Mouse (Mus musculus): Measurements from ENCODE around the gene Rbmx.

Rbmx gene

GRCm38 (mm10) chrX:57392367-57393246 lies at the start of gene Rbmx:
Gene Rbmx (minus strand): TSS chrX:57393036.
- peak; percentile 29 for DNase-seq (ENCODE audit: low spot score)

GRCm38 (mm10) chrX:57433897-57434296 lies 41.1 kb upstream of the Rbmx start:
- DNase-seq (ENCODE audit: low spot score) = no peak

GRCm38 (mm10) chrX:57431610-57432009 lies 38.8 kb upstream of the Rbmx start:
- DNase-seq (ENCODE audit: low spot score) = no peak

DNA sequence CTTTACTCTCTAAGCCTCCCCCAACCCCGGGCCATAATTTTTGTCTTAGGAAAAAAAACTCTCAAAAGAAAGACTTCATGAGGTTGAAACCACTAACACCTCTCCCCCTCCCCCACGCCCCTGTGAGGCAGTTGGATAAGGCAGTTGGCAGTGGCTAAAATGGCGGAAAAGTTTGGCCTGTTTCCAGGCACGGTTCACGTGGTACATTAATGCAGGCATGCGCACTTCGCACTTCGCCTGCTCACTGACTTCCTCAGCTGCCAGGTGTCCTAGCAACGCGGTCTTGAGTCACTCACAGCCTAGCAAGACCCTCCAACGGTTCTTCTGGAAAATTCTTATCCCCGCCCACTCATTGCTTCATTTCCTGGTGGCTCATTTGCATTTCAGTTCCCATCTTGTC lies 15.9 kb upstream of the Rbmx start, which contains the start of gene Gm364:
Gm364 (plus strand) TSS at position 386 of the 400 bp plus-strand sequence.
- DNase-seq (ENCODE audit: low spot score) = no peak

DNA sequence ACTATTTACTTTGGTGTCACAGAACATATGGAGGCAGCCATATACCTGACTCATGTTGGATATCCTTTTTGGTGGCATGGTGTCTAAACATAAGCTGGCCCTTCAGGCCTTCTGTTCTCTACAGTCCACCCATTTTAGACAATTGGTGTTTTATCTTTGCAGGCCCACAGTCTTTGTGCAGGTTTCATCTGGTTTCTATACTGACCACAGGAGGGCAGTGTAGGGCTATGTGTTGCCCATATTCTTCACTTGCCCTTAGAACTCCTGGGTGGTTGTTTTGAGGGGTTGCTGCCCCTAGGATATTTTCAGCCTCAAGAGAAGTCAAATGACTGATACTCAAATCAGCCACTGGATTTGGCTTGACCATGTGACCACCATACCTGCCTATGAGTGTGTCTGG lies 10.8 kb upstream of the Rbmx start:
- DNase-seq (ENCODE audit: low spot score) = no peak

GRCm38 (mm10) chrX:57401388-57401787 lies 8.6 kb upstream of the Rbmx start:
- no peak for DNase-seq (ENCODE audit: low spot score)

DNA sequence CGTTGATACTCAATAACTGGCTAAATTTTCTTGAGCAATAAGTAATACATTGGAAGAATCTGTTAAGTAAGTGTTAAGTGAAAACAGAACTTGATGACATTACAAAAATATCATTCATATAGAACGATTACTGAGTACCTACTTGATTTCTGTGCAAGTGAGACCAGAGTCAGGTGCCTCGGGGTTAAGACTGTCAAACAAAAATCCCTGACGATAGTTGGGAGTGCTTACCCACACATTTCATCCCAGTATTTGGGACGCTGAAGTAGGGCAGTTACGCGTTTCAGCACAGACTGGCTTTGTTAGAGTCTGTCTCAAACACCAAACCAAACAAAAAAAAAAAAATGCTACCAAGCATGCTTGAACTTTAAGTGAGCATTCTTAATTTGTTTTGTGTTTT lies 576 bp upstream of the Rbmx start:
- no peak for DNase-seq (ENCODE audit: low spot score)

- DNase-seq (ENCODE audit: low spot score) = no peak
Measured at GRCm38 (mm10) chrX:57380915-57381314, 11.9 kb downstream of the Rbmx start.

GRCm38 (mm10) chrX:57378579-57378978 lies 14.3 kb downstream of the Rbmx start:
- DNase-seq (ENCODE audit: low spot score) = no peak

DNA sequence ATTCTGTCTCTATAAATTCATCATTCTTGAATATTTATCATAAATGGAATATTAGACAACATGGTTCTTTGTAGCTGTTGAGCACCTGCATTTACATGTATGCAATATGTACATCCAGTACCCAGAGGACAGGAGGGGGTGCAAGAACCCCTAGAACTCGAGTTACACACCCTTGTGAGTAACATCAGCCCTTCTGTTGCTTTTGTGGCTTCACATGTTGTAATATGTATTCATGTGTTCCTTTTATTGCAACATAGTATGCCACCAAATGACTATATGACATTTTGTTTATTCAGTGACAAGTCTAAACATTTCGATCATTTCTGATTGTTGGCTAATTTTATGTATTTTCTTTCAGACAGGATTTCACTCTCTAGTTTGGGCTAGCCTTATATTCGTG lies 15.7 kb downstream of the Rbmx start:
- no peak for DNase-seq (ENCODE audit: low spot score)

DNA sequence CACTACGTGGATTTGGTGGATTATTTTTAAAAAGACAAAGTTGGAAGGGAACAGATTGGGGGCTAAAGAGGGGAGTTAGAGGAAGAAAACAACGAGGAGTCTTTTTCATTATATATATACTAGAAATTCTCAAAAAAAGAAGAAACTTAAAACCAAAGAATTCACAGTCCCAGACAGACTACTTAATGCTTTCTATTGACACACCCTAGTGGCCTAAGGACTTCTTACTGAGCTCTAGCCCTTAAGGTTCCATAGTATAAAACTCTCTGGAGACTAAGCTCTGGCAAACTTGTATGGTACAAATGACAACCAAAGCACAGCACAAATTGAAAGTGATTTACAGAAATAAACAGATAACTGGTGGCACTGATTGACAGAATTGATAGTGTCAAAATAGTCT lies 18.8 kb downstream of the Rbmx start:
- DNase-seq (ENCODE audit: low spot score) = no peak

GRCm38 (mm10) chrX:57373543-57373942 lies 19.3 kb downstream of the Rbmx start:
- DNase-seq (ENCODE audit: low spot score) = no peak

GRCm38 (mm10) chrX:57372965-57373364 lies 19.9 kb downstream of the Rbmx start:
- DNase-seq (ENCODE audit: low spot score) = no peak

DNA sequence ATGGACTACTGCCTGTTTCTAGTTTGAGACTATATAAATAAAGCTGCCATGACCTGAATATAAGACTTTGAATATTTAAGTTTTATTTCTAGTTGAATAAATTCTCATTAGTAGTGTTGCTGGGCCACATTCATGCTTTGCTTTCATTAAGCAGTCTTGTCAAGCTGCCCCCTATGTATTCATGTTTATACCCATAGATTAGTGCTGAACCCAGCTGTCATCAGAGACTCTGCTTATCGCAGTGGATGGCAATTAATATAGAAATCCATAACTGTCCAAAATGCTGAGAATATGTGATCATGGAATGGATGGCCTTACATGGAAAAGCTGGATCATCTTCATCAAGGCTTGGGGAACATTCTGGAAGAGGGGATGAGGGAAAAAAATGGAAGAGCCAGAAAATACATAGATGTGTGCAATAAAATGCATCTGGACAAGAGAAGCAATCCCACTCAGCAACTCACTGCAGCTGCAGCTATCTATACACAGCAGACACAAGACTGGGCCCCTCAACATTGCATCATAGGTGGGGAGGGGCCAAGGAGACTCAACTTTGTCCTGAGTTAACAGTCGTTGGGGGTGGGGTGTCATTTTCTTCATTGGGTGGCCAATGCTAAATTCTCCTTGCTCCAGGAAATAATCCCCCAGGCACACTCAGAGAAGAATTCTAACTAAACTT lies 27.8 kb downstream of the Rbmx start:
- no peak for DNase-seq (ENCODE audit: low spot score)

- no peak for DNase-seq (ENCODE audit: low spot score)
Measured at GRCm38 (mm10) chrX:57359316-57359715, 33.5 kb downstream of the Rbmx start.

DNA sequence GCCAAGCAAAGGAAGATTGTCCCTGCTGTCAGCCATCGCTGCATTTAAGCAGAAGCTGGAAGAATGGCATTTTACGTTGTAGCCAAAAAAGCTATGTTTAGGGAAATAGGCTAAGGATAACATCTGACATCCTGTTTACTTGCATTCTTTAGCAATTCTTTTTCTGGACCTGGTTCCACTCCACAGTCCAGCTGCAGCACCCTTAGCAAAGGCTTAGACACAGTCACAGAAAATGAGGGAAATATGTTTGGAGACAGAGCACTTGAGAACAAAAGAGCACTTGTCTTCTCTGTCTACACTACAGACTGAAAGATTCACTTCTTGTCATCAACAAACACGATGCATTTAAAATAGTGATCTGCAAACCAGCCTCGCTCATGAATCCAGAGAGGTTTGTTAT lies 53.6 kb downstream of the Rbmx start:
- DNase-seq (ENCODE audit: low spot score) = no peak

- DNase-seq (ENCODE audit: low spot score) = no peak
Measured at GRCm38 (mm10) chrX:57338371-57339211, 54.2 kb downstream of the Rbmx start, which contains the start of gene Arhgef6. Gene Arhgef6 (minus strand): TSS chrX:57338729.

DNA sequence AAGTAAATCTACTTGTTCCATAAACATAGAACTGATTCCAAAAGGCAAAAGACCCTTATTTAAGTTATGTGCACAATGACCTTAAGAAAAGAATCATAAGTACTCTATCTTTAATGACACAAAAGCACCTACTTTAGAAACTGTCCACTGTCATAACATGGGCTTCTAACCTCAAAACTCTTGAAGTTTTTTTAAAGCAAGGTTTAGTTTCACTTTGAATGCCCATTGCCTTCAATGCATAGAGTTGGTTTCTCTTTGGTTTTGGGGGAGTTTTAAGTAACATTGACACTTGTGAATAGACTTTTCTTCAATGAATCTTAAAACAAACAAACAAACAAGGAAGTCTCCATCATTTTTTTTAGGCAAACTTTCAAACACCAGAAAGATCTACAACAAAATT lies 55.3 kb downstream of the Rbmx start:
- DNase-seq (ENCODE audit: low spot score) = no peak

GRCm38 (mm10) chrX:57336958-57337357 lies 55.9 kb downstream of the Rbmx start:
- DNase-seq (ENCODE audit: low spot score) = no peak

DNA sequence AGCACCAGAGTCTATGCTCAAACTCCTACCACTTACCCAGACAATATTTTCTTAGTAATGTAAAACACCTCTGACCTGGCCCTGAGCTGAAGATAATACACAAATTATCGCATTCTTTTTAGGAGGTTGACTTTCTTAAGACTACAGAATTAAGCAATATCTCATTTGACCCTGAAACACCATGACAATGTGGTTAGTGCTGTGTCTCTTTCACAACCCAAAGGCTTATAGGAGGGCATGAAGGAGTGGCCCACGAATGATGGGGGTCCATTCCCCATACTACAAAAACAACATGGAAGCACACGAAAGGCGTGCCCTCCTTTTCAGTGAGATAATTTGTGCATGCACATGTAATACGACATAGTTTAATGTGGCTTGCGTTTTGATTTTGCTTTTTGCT lies 57.5 kb downstream of the Rbmx start:
- DNase-seq (ENCODE audit: low spot score) = no peak
